Mouse (Mus musculus) B cell, adult 2 months (primary cell): ENCODE data around the gene Phf3.
"Not testable (repeated sequence)": the region's sequence is repeated elsewhere in the genome, so short reads cannot be mapped to it uniquely, and the experiment has no call there.

ENCODE experiments used
- DNase-seq, 2 experiments: peaks; one replicate each; pipeline ENCODE4 v3.0.0; 2022

The Phf3 gene

GRCm38 (mm10) chr1:30873541-30874260, at the start of gene Phf3:
Gene Phf3, minus strand, starts transcription at chr1:30873921.
- peak; percentile 87 to 88 for DNase-seq

GRCm38 (mm10) chr1:30922237-30922636, 48.5 kb upstream of the Phf3 start:
- no peak for DNase-seq

- no peak for DNase-seq
These were observed 47.5 kb upstream of the Phf3 start for GRCm38 (mm10) chr1:30921252-30921651.

GRCm38 (mm10) chr1:30920620-30921177, 47.0 kb upstream of the Phf3 start:
- DNase-seq = peak; percentile 53 to 54

DNA sequence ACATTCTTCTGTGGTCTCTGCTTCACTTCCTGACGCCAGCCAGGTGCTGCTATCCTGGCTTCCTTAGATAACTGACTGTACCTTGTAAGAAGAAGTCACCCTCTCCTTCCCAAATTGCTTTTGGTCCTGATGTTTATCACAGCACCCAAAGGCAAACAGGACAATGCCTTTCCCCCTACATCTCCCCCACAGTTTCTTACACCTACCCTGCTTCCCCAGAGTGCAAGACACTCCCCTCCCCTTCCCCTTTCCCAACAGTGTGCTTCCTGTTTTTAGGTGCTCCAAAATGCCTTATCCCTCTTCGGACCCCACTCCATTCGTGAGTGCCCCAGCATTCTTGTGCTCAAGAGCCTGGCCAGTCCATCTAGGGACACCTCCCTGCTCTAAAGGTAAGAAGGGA, 36.5 kb upstream of the Phf3 start:
- DNase-seq = no peak

DNA sequence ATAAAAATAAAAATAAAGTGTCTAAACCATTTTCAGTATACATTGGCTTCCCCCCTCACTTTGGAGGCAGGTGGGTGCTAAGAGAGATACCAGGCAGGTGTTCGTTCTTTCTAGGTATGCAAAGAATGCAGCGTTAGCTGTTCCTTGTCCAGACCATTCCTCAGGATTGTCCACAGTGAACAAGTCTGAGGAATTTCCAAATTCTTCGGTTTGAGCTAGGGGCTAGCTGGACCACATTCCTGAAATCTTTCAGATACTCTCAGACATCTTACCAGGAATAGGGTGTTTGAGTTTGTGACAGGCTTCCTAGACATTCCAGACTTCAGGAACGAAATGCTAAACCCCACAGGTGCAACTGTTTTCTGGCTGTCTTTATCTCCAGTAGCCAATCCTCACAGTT, 35.1 kb upstream of the Phf3 start:
- DNase-seq = no peak

- no peak for DNase-seq
These were observed 29.9 kb upstream of the Phf3 start for GRCm38 (mm10) chr1:30903480-30904218.

DNA sequence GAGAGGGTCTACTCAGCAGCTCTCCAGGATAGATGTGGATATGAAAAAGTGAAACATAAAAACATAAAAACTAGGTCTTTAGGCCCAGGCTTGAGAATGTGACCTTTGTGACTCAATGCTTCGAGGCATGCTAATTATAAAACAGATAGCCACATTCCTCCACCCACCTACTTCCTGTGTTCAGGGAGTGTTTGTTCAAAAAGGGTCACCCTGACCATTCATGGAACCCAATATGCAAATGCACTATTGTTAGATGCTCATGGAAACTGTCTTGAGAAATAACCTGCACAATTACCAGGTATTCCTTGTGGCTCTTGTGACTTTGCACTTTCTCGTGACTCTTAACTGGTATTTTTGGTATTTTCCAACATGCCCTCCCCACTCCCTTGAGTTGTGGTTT, 25.0 kb upstream of the Phf3 start:
- no peak for DNase-seq

DNA sequence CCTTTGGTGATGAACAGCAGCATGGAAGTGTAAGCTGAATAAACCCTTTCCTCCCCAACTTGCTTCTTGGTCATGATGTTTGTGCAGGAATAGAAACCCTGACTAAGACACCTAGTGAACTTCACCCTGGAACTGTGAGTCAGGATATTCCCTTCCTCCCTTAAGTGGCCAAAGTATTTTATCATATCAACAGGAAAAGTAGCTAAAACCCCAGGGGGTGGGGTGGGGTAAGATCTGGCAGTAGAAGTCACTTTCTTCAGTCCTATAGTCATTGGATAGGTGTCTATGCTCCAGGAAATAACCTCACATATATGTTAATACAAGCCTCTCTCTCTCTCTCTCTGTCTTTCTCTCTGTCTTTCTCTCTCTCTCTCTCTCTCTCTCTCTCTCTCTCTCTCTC, 21.6 kb upstream of the Phf3 start:
- DNase-seq = not testable (repeated sequence)

DNA sequence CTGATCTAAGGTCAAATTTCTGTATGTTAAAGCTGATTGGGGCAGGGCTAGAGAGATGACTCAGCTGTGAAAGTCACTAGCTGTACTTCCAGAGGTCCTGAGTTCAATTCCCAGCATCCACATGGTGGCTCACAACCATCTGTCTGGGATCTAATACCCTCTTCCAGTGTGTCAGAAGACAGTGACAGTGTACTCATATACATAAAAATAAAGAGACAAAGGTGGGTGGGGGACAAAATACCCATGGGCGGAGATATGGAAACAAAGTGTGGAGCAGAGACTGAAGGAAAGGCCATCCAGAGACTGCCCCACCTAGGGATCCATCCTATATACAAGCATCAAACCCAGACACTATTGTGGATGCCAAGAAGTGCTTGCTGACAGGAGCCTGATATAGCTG, 10.1 kb upstream of the Phf3 start:
- not testable (repeated sequence) for DNase-seq

DNA sequence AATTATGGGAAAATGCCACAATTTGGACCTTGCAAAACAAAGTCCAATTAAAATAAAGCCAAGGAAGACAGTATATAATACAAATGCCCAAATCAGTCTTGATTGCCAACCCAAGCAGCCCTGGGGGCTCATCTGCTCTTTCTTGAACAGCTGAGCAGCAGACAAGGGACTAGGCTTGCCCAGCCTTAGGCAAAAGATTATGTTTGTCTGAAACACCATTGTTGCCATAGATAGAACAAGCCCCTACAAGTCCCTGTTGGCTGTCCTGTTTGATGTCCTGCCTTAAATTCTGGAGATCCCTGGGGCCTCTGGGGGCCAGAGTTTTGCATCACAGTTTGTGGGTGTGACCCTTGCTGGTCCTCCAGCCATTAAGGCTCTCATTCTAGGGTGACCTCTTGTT, 2.0 kb upstream of the Phf3 start:
- DNase-seq = no peak

DNA sequence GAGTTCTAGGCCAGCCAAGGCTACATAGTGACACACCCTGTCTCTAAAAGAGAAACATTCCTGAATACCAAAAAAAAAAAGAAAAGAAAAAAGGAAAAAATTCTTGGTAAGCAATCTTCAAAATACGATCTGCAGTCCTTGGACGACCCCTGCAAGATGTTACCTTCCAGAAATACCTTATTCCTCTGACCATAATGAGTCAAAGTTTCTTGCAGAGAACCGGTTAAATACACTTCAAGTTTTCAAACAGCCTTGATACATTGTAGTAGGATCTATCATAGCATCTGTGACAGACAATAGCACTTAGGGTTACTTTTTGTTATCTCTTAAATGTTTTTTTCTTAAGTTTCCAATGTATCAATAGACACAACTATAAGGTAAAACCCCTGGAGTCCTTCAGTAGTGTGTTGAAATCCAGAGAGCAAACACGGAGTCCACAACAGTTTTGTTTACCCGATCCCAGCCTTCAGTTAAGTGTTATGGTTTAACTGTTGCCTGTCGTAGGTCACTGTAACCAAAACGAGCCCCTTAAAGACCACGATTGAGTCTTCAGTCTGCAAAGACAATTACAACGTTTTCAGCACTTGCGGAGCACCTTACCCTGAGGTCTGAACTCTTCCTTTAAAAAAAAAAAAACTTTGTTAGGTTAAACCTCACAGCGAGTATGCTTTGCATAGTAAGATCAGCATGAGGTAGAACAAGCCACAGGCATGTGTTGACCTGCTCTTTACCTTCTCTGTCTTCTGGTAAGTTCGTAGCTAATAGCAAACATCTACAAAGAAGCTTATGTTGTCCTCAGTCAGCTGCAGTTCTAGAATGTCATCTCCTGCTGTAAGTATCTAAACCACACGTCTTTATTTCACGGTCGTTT, 775 bp upstream of the Phf3 start:
- peak; percentile 13 to 21 for DNase-seq

- DNase-seq = peak; percentile 69 to 77
These were observed 733 bp downstream of the Phf3 start for GRCm38 (mm10) chr1:30872836-30873540.

- no peak for DNase-seq
These were observed 5.9 kb downstream of the Phf3 start for GRCm38 (mm10) chr1:30867786-30868185.

DNA sequence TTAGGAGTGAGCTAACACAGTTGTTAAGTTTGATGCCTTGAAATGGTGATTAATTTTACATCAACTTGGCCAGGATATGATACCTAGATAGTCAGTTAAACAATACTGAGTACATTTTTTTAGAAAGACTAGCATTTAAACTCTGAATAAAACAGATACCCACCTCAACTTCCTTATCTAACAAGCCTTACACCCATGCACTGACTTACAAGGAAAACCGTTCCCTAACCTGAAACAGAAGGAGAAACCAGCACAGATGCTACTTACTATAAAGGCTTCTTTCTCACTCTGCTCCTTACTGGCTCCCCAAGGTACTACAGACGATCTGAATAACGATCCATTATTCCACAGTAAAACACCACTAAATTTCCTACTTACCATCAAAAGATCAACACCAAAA, 21.2 kb downstream of the Phf3 start:
- DNase-seq = no peak

GRCm38 (mm10) chr1:30851920-30852319, 21.8 kb downstream of the Phf3 start:
- DNase-seq = no peak

DNA sequence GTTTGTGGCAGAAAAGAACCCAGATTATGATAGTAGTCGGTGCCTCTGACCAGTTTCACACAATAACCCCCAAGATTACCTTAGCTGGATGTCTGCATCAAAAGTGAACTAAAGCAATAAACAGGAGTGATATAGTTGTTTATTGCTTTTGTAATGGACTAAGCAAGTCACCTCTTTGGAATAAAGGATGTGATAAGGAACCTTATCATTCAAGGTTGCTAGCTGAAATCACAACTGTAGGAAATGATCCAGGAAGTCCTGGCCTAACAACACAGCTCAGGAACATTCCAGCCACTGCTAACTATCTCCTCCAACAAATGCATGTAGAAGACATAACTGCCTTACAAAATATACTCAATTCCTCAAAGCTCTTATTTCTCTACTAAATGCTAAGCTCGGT, 22.8 kb downstream of the Phf3 start:
- DNase-seq = no peak

GRCm38 (mm10) chr1:30849955-30850354, 23.8 kb downstream of the Phf3 start:
- no peak for DNase-seq

DNA sequence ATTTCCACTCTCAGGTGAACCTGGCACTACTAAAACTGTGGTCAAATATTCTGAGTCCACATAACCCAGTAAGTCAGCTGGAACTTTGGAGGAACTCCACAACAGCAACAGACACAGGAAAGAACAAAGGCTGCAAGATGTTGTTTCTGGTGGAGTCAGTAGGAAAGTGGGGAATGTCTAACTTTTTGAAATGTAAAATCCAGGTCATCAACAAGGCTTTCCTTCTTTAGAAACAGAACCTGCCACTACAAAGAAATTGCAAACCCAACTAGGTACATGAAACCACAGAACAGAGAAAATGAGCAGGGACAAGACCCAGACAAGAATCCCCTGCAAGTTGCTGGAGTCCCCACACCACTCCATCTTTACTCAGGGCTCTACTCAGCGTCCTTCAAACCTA, 26.0 kb downstream of the Phf3 start:
- DNase-seq = no peak

DNA sequence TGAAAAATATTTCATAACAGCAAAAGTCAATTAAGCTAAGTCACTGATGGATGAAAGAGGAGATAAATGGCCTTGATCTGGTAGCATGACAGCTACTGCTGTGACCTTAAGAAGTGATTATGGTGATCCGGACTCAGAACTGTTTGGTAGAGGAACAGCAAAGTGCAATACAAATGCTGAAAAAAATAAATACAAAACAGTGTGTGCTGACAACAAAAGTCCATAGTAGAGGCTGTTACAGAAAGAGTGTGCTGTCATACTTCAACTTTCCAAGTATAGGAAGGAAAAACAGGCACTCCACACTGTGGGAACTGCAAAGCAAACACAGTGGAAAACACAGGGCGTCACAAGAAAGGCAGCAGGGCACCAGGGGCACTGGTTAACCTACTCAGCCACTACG, 34.1 kb downstream of the Phf3 start:
- no peak for DNase-seq

DNA sequence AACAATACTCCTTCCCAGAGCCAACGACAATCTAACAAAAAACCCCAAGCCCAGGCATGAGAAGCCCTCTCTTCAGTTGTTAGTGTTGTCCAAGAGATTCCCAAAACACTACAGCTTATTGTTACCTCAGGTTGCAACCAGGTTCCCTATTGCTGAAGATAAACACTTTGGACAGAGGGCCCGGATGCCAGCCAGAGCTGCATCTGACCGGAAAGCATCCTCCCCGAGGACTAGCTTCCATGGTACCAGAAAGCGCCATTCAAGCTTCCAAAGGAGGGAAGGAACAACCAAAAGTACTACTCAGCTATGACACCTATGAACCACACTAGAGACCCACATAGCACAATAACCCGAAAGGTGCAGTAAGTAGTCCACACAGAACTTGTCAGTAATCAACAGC, 38.2 kb downstream of the Phf3 start:
- no peak for DNase-seq

GRCm38 (mm10) chr1:30832778-30833177, 40.9 kb downstream of the Phf3 start:
- DNase-seq = no peak

GRCm38 (mm10) chr1:30819414-30819813, 54.3 kb downstream of the Phf3 start:
- DNase-seq = no peak
